Mouse (Mus musculus): Measurements from ENCODE around the gene Prodh2. TPM values are rescaled to one million over a fixed set of nuclear protein-coding genes. Genes with fewer than 3 reads are reported as not detected.
"Not testable (repeated sequence)": the region's sequence is repeated elsewhere in the genome, so short reads cannot be mapped to it uniquely, and the experiment has no call there.

Prodh2 gene
- total RNA-seq, 2 experiments from 2014 or later, result 0.66 TPM; not detected in 1

- DNase-seq, result peak; percentile 47
- intact Hi-C loops (cut with DNase I), result loop anchor here (5.0 kb wide), 1 partner anchor 35 kb away; no protein-coding TSS in a partner anchor
Measured at GRCm38 (mm10) chr7:30477415-30478381, 15.7 kb upstream of the Prodh2 start.

DNA sequence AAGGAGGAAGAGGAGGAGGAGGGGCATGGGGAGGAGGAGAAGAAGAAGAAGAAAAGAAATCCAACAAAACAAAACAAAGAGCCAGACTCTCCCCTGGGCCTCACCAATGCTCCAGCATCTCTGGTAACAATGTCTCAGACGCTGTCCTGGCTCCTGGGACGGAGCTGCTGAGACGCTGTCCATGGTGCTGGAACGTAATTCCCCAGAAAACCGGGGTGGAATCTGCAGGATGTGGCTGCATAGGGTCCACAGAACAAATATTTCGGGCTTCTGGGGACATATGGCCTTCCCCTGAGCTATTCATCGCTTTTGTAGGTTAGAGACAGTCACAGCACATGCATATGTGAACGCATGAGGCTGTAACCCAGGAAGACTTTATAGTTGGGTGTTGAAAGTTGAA lies 9.2 kb upstream of the Prodh2 start:
- intact Hi-C loops (cut with DNase I), result no loop called here
- DNase-seq, result no peak

GRCm38 (mm10) chr7:30490251-30490956 lies 3.0 kb upstream of the Prodh2 start:
- DNase-seq, result peak; percentile 57
- intact Hi-C loops (cut with DNase I), result loop anchor here (10.0 kb wide), 1 partner anchor 156 kb away; no protein-coding TSS in a partner anchor

DNA sequence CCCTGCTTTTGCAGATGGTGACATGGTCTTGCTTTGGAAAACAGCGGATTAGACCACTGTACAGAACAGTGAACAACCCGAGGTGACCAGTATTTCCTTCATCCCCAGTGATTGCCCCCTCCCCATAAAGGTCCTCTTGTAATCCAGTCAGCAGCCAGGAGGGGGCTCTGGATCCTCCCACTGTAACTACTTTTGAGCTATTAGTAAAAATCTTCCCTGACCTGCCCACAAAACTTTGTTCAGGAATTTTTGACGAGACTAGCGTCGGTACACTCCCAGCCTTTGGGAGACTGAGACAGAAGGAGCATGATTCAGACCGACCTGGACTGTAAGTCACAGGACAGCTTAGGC lies 2.5 kb upstream of the Prodh2 start:
- no peak for DNase-seq
- intact Hi-C loops (cut with DNase I), result loop anchor here (10.0 kb wide), 1 partner anchor 156 kb away; no protein-coding TSS in a partner anchor

GRCm38 (mm10) chr7:30492765-30493164 lies 657 bp upstream of the Prodh2 start:
- DNase-seq, result peak; percentile 89
- intact Hi-C loops (cut with DNase I), result loop anchor here (10.0 kb wide), 1 partner anchor 158 kb away; no protein-coding TSS in a partner anchor

DNA sequence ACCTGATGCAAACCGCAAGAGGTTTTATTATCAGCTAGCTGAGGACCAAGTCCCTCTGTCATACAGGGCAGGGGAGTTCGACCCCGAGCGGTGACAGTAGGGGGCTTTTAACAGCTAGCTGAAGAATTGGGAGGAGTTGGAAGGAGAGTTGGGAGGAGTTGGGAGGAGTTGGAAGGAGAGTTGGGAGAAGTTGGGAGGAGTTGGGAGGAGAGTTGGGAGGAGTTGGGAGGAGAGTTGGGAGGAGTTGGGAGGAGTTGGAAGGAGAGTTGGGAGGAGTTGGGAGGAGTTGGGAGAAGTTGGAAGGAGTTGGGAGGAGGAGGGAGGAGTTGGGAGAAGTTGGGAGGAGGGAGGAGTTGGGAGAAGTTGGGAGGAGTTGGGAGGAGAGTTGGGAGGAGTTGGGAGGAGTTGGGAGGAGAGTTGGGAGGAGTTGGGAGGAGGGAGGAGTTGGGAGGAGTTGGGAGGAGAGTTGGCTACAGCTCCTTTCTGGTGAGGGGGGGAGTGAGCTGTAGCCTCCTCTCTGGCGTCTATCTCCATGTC lies 2.2 kb downstream of the Prodh2 start:
- not testable (repeated sequence) for DNase-seq
- intact Hi-C loops (cut with DNase I), result loop anchor here (10.0 kb wide), 1 partner anchor 161 kb away; no protein-coding TSS in a partner anchor

DNA sequence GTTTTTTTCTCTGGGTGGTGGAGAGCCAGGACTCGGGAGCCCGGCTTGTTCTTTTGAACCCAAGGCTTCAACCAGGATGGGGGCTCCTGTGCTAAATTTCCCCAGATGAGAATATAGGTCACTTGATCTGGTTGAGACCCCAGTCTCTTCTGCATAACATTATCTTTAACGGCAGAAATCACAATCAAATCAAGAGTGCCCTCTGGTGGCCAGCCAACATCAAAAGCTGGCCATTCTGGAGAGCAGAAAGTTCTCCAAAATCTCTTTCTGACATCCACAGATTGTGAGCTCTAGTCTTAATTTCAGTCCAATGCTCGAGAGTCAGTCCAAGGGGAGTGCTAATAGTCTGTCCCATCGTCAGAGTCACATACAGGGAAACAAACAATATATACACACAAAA lies 7.7 kb downstream of the Prodh2 start:
- DNase-seq; intact Hi-C loops (cut with DNase I): not testable (repeated sequence)

DNA sequence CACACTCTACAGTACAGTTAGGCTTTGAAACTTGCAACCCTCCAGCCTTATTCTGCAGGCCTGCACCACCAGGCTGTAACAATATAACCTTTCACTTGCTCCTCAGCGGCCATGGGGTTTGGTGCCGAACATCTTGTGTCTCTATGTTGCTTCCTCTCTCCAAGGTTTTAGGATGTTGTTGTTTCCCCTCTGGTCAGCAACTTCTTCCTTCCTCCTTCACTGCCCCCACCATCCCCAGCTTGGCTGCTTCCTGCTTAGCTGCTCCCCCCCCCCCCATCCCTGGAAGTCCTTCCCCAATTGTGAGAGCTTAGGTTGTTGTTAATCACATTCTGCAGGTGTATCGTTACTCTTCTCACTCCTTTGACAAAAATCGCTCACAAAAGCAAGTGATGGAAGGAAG lies 14.6 kb downstream of the Prodh2 start:
- DNase-seq, result no peak
- intact Hi-C loops (cut with DNase I), result no loop called here

GRCm38 (mm10) chr7:30515003-30515760 lies 21.8 kb downstream of the Prodh2 start:
- DNase-seq, result no peak
- intact Hi-C loops (cut with DNase I), result no loop called here

- intact Hi-C loops (cut with DNase I), result no loop called here
- DNase-seq, result no peak
Measured at GRCm38 (mm10) chr7:30518325-30518724, 24.9 kb downstream of the Prodh2 start.

DNA sequence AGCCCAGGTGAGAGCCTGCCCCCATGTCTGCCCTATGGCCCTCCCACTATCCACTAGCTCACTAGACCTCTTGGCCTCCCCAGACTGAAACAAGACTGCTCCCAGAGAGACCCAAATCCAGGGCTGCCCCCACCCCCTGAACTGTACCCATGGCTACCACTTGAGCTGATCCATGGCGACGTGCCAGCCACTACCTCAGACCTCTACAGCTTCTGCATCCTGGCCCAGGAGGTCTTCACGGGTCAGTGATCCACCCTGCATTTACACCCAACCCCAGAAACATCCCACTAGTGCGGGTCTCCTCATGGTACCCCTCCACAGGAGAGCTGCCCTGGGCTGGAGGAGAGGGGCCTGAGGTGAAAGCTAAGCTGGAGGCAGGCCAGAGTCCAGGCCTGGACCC lies 27.0 kb downstream of the Prodh2 start:
- peak; percentile 53 for DNase-seq
- intact Hi-C loops (cut with DNase I), result no loop called here

GRCm38 (mm10) chr7:30520856-30521255 lies 27.4 kb downstream of the Prodh2 start:
- peak; percentile 72 for DNase-seq
- intact Hi-C loops (cut with DNase I), result no loop called here

- intact Hi-C loops (cut with DNase I), result no loop called here
- DNase-seq, result no peak
Measured at GRCm38 (mm10) chr7:30522871-30523270, 29.4 kb downstream of the Prodh2 start.

DNA sequence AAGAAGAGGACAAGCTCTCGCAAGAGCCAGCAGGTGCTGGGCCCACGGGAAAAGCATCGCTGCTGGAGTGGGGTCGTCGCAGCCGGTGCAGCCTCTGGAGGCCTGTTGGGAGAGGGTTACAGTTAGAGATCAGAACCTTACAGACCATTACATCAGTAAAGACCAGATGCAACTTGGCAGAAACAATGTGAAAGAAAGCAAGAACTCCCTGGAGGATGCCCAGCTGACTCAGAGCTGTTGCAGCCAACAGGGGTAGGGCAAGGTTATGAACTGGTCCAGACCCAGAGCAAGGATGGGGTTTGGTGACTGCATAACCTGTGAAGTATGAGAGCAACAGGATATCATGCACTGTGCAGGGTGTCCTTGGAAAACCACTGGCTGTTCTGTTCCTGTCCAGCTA lies 31.1 kb downstream of the Prodh2 start:
- intact Hi-C loops (cut with DNase I), result no loop called here
- no peak for DNase-seq

- intact Hi-C loops (cut with DNase I), result no loop called here
- DNase-seq, result no peak
Measured at GRCm38 (mm10) chr7:30525954-30526353, 32.5 kb downstream of the Prodh2 start.

DNA sequence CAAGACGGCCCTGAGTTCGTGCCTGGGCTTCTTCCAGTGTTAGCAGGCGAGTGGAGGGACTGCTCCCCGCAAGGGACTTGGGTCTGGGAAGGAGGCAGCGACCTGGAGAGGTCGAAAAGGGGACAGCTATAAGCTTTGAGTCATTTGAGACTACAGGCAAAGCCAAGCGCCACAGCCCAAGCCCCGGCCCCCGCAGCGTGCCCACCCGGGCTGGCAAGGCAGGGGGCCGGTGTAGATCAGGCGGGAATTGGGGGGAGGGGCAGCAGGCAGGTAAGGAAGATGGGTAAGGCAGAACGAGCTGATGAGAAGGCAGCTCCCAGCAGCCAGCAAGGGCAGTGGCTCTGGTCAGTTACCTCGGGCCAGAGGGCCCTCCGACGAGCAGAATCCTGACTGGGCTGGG lies 33.0 kb downstream of the Prodh2 start:
- no peak for DNase-seq
- intact Hi-C loops (cut with DNase I), result no loop called here

DNA sequence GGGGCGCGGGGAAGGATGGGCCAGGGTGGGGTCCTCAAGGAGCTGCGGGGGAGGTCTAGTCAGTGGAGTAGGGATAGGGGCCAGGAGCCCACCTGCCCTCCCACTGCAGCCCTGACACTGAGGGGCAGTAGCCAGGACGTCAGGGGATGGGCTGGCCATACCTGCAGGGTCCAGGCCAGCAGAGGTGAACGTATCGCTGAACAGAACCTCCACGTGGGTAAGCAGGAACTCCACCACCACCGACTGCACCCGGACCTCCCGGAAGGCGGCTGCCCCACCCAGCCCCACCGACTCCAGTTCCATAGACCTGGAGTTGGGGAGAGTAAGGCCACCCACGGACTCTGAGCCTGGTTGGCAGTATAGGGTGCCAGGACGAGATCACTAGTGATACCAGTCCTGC lies 33.6 kb downstream of the Prodh2 start:
- DNase-seq, result no peak
- intact Hi-C loops (cut with DNase I), result no loop called here

DNA sequence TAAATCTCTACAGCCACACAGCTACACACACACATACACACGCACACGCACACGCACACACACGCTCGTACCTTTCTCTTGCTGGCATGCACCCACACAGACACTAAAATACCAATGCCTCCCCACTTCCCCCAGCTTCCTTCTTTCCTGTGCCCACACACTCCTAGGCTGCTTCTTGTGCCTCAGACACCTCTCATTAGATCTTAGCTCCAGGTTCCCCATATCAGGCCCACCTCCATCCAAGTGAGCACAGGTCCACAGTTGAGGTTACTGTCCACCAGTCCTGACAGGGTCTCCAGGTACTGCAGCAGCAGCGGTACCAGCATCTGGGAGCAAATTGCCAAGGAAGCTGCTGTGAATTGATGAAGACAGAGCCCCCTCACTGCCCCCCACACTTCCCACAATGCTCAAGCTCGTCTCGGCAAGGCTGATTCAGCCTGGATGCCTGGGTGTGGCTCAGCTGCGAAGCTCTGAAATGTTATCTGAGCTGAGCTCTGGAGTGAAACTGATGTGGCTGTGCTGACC lies 37.9 kb downstream of the Prodh2 start:
- DNase-seq, result no peak
- intact Hi-C loops (cut with DNase I), result no loop called here

DNA sequence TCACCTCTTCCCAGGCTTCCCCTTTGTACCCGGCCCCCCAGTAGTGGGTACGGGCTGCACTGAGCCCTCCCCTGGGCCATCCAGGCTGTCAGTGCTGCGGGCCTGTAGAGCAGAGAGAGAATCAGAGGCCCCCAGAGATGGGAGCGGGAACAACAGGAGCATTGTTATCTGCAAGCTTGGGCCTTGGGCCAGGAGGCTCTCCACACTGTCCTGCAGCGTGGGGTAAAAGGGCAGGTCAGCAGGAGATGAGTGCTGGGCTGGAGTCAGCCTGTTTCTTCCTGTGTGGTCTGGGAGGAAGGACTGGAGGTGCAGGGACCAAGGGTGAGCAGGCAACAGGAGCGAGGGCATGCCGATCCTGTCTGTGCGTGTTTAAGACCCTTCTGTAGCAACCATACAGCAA lies 39.5 kb downstream of the Prodh2 start:
- peak; percentile 61 for DNase-seq
- intact Hi-C loops (cut with DNase I), result no loop called here

DNA sequence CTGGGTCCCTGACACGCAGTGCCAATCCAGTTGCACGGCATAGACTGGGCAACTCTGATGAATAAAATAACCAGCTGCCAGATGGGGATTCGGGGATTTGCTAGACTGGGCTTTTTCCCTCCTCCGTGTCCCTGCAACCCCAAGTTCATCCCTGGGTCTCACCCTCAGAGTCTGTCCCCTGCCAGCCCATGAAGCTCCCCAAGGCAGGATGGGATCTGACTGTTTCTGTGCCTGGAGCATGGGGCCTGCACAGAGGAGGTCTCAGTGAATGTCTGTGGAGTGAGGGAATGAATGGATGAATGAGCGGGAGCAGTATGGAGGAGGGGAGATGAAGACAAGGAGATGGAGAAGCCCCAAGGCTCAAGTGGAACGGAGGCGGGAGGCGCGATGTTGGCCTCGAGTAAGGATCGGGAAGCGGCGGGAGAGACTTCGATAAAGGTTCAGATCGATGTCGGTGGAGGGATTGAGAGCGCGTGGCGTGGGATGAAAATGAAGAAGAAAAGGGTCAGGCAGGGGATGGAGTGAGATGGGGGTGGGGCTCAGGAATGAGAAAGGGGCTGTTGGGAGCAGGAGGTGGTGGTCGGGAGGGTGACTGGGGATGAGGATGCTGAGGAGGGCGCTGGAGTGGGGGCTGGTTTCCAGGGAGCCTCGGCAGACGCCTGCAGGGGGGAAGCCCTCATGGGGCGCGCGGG lies 40.7 kb downstream of the Prodh2 start:
- intact Hi-C loops (cut with DNase I), result no loop called here

More for the DNA sequence above, 40.7 kb downstream of the Prodh2 start:
- DNase-seq, result no peak
